Mouse (Mus musculus) heart, embryonic 16.5 days (tissue): ENCODE data around the gene Thbd. TPM values are rescaled to one million over a fixed set of nuclear protein-coding genes. Genes with fewer than 3 reads are reported as not detected.

Source experiments
- ATAC-seq: fragments of 200-750 bp; cut with Nextera tagmentation; replicated peaks from 2 replicates; pipeline ENCODE4 v1.8.0; 2017; ENCODE audit warnings: moderate number of reproducible peaks; ENCODE audit not compliant: insufficient read depth, low FRiP score; ENCODE audit errors: extremely low read depth
- H3K27ac ChIP-seq: fragments of 300-500 bp; sonication (generic); 2 replicates; pipeline ENCODE4 v1.5.1; 2014; ENCODE audit warnings: mild to moderate bottlenecking, low read length, control low read depth, moderate library complexity
- H3K27me3 ChIP-seq: fragments of 300-500 bp; sonication (generic); 2 replicates; pipeline ENCODE4 v1.6.1; 2014; ENCODE audit warnings: low read length, mixed read lengths; ENCODE audit not compliant: control insufficient read depth, insufficient read depth
- H3K36me3 ChIP-seq: fragments of 300-500 bp; sonication (generic); 2 replicates; pipeline ENCODE4 v1.6.1; 2014; ENCODE audit not compliant: control insufficient read depth, insufficient read depth
- H3K4me1 ChIP-seq: fragments of 300-500 bp; sonication (generic); 2 replicates; pipeline ENCODE4 v1.6.1; 2014; ENCODE audit warnings: low read length, mixed read lengths; ENCODE audit not compliant: control insufficient read depth, insufficient read depth
- H3K4me2 ChIP-seq: fragments of 300-500 bp; sonication (generic); 2 replicates; pipeline ENCODE4 v1.6.1; 2014; ENCODE audit warnings: low read depth, mild to moderate bottlenecking, control low read depth, low read length
- H3K4me3 ChIP-seq: fragments of 300-500 bp; sonication (generic); 2 replicates; pipeline ENCODE4 v1.5.1; 2014; ENCODE audit warnings: mild to moderate bottlenecking, control low read depth, low read length
- H3K9ac ChIP-seq: fragments of 300-500 bp; sonication (generic); 2 replicates; pipeline ENCODE4 v1.6.1; 2014; ENCODE audit warnings: low read length, control low read depth
- H3K9me3 ChIP-seq: fragments of 300-500 bp; sonication (generic); replicated peaks from 2 replicates; pipeline ENCODE4 v1.6.1; 2016; ENCODE audit warnings: low read length; ENCODE audit not compliant: control insufficient read depth
- WGBS: fragments of 180-500 bp; shearing (Covaris S2); extraction: QIAGEN DNeasy Blood & Tissue Kit; methylation state at CpG from one replicate; pipeline ENCODE4 v1.1.7; 2014; 5-methylcytosine and 5-hydroxymethylcytosine counted together
- polyA plus RNA-seq: library from polyadenylated mRNA; unstranded; fragments of >200 nt; fragmentation: Nextera tagmentation; extraction: Ambion mirVana; gene quantifications from 2 replicates; pipeline ENCODE4 v1.2.1, GENCODE M21; 2015

The Thbd gene
- polyA plus RNA-seq, 1 experiment from 2014 or later = 16.6 TPM

GRCm38 (mm10) chr2:148429001-148429505 lies 21.1 kb upstream of the Thbd start:
- Histone ChIP-seq H3K9ac (no peak overlapping the region), H3K9me3 (no peaks in the 10 kb centered on the region), H3K36me3 (no peaks in the 10 kb centered on the region), H3K27me3 (no peaks in the 10 kb centered on the region), H3K4me3 (no peak overlapping the region), H3K4me1 (no peaks in the 10 kb centered on the region), H3K4me2 (no peak overlapping the region), H3K27ac (no peak overlapping the region)
- ATAC-seq = no peak

- H3K27me3 ChIP-seq = no peaks in the 10 kb centered on the region
These were observed 20.5 kb upstream of the Thbd start for GRCm38 (mm10) chr2:148428523-148428922.

GRCm38 (mm10) chr2:148427553-148427952 lies 19.6 kb upstream of the Thbd start:
- H3K4me2 ChIP-seq = no peak overlapping the region
- no peak overlapping the region for H3K9ac ChIP-seq
- H3K27me3 ChIP-seq = no peaks in the 10 kb centered on the region
- ATAC-seq = no peak
- H3K36me3 ChIP-seq = no peaks in the 10 kb centered on the region
- H3K9me3 ChIP-seq = no peaks in the 10 kb centered on the region
- 79% methylated on average over 3 of the region's 3 CpGs for WGBS
- no peak overlapping the region for H3K4me3 ChIP-seq
- no peak overlapping the region for H3K27ac ChIP-seq
- H3K4me1 ChIP-seq = no peaks in the 10 kb centered on the region

More at GRCm38 (mm10) chr2:148428523-148428922, 20.5 kb upstream of the Thbd start:
- Histone ChIP-seq H3K4me1 (no peaks in the 10 kb centered on the region), H3K4me3 (no peak overlapping the region), H3K36me3 (no peaks in the 10 kb centered on the region), H3K9me3 (no peaks in the 10 kb centered on the region), H3K4me2 (no peak overlapping the region), H3K9ac (no peak overlapping the region), H3K27ac (no peak overlapping the region)
- ATAC-seq = no peak
- 74% methylated on average over 3 of the region's 3 CpGs for WGBS

GRCm38 (mm10) chr2:148425709-148426382 lies 17.9 kb upstream of the Thbd start:
- Histone ChIP-seq H3K4me2 (no peak overlapping the region), H3K9ac (no peak overlapping the region), H3K36me3 (no peaks in the 10 kb centered on the region), H3K4me1 (no peaks in the 10 kb centered on the region), H3K9me3 (no peaks in the 10 kb centered on the region), H3K4me3 (no peak overlapping the region), H3K27me3 (no peaks in the 10 kb centered on the region), H3K27ac (no peak overlapping the region)
- no peak for ATAC-seq
- 64% methylated on average over 5 of the region's 5 CpGs for WGBS

GRCm38 (mm10) chr2:148421706-148422105 lies 13.7 kb upstream of the Thbd start:
- Histone ChIP-seq H3K27me3 (no peaks in the 10 kb centered on the region), H3K27ac (no peak overlapping the region), H3K4me3 (no peak overlapping the region), H3K36me3 (no peaks in the 10 kb centered on the region), H3K4me2 (no peak overlapping the region), H3K9ac (no peak overlapping the region), H3K9me3 (no peaks in the 10 kb centered on the region), H3K4me1 (no peaks in the 10 kb centered on the region)
- ATAC-seq = no peak
- 60% methylated on average over 1 of the region's 1 CpGs for WGBS

GRCm38 (mm10) chr2:148421112-148421511 lies 13.1 kb upstream of the Thbd start:
- Histone ChIP-seq H3K9ac (no peak overlapping the region), H3K36me3 (no peaks in the 10 kb centered on the region), H3K4me3 (no peak overlapping the region), H3K27me3 (no peaks in the 10 kb centered on the region), H3K4me1 (no peaks in the 10 kb centered on the region), H3K9me3 (no peaks in the 10 kb centered on the region), H3K4me2 (no peak overlapping the region), H3K27ac (no peak overlapping the region)
- WGBS = 47% methylated on average over 1 of the region's 1 CpGs
- no peak for ATAC-seq

DNA sequence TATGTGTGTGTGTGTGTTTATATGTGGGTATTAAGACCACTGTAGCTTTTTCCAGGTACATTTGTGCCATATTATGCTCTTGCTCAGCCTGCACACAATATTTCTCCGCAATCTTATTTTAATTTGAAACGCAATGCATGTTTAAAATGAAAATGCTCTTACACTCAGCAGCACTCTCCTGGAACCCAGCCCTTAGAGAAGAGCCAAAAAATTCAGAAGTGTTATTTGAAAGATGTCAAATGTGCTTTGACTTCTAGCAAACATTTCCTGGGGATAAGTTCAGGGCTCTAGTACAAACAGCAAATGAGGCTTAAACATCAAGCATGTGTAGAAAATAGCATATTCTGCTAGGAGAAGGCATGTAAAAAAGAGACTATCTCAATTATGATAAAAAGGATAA lies 11.8 kb upstream of the Thbd start:
- Histone ChIP-seq H3K9me3 (no peaks in the 10 kb centered on the region), H3K4me2 (no peak overlapping the region), H3K27me3 (no peaks in the 10 kb centered on the region), H3K27ac (no peak overlapping the region), H3K4me3 (no peak overlapping the region), H3K9ac (no peak overlapping the region), H3K36me3 (no peaks in the 10 kb centered on the region), H3K4me1 (no peaks in the 10 kb centered on the region)
- 71% methylated on average over 2 of the region's 2 CpGs for WGBS
- ATAC-seq = no peak

DNA sequence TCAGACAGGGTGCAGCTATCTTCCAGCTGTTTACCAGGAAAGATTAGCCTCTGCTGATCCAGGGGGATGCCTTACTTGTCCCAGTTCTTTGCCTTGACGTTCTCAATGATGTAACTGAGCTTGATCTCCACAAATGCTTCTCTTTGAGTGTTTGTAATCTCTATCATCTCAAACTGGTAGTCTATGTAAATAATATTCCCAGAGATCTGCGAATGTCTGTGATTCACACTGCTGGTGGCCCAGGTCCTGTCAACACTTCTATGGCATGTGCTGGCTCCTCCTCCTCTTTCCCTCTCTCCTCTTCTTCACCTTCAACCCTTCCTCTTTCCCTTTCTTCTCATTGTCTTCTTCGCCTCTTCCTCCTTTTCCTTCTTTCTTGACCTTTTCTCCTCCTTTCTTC lies 11.2 kb upstream of the Thbd start:
- 47% methylated on average over 3 of the region's 3 CpGs for WGBS
- H3K4me3 ChIP-seq = no peak overlapping the region
- H3K36me3 ChIP-seq = no peaks in the 10 kb centered on the region
- no peak for ATAC-seq
- H3K4me1 ChIP-seq = no peaks in the 10 kb centered on the region
- no peak overlapping the region for H3K27ac ChIP-seq
- H3K9me3 ChIP-seq = no peaks in the 10 kb centered on the region
- no peaks in the 10 kb centered on the region for H3K27me3 ChIP-seq
- H3K4me2 ChIP-seq = no peak overlapping the region
- no peak overlapping the region for H3K9ac ChIP-seq

DNA sequence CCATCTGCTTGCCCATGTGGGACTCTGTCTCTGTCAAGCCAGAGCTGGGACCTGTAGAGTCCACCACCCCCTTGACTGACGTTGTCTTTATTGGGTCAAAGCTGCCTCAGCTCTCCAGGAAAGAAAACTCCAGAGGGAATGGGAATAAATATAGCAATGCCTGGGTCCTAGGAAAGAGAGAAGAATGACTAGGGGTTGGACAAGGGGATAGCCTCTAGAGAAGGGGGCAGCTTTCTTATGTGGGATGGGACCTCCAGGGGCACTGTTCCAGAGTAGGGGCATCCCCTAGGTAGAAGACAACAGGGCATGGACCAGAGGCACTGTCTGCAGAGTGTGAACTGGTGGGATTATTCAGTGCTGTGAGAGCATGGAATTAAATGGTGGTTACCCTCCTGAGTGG lies 1.8 kb upstream of the Thbd start:
- peaks cover 24% of the 10 kb centered on the region for H3K4me1 ChIP-seq
- 68% methylated on average over 1 of the region's 1 CpGs for WGBS
- ATAC-seq = no peak

More for the DNA sequence above, 1.8 kb upstream of the Thbd start:
- Histone ChIP-seq H3K9ac (no peak overlapping the region), H3K27ac (no peak overlapping the region), H3K27me3 (peaks cover 15% of the 10 kb centered on the region), H3K4me2 (no peak overlapping the region), H3K36me3 (no peaks in the 10 kb centered on the region), H3K9me3 (no peaks in the 10 kb centered on the region), H3K4me3 (no peak overlapping the region)
